Mouse (Mus musculus) heart, embryonic 16.5 days (tissue): Measurements from ENCODE around the gene Haus8. TPM values are rescaled to one million over a fixed set of nuclear protein-coding genes. Genes with fewer than 3 reads are reported as not detected.
"Not testable (repeated sequence)": the region's sequence is repeated elsewhere in the genome, so short reads cannot be mapped to it uniquely, and the experiment has no call there.

Experiments used
- ATAC-seq: fragments of 200-750 bp; cut with Nextera tagmentation; replicated peaks from 2 replicates; pipeline ENCODE4 v1.8.0; 2017; ENCODE audit warnings: moderate number of reproducible peaks; ENCODE audit not compliant: insufficient read depth, low FRiP score; ENCODE audit errors: extremely low read depth
- H3K27ac ChIP-seq: fragments of 300-500 bp; sonication (generic); 2 replicates; pipeline ENCODE4 v1.5.1; 2014; ENCODE audit warnings: mild to moderate bottlenecking, low read length, control low read depth, moderate library complexity
- H3K27me3 ChIP-seq: fragments of 300-500 bp; sonication (generic); 2 replicates; pipeline ENCODE4 v1.6.1; 2014; ENCODE audit warnings: low read length, mixed read lengths; ENCODE audit not compliant: control insufficient read depth, insufficient read depth
- H3K36me3 ChIP-seq: fragments of 300-500 bp; sonication (generic); 2 replicates; pipeline ENCODE4 v1.6.1; 2014; ENCODE audit not compliant: control insufficient read depth, insufficient read depth
- H3K4me1 ChIP-seq: fragments of 300-500 bp; sonication (generic); 2 replicates; pipeline ENCODE4 v1.6.1; 2014; ENCODE audit warnings: low read length, mixed read lengths; ENCODE audit not compliant: control insufficient read depth, insufficient read depth
- H3K4me2 ChIP-seq: fragments of 300-500 bp; sonication (generic); 2 replicates; pipeline ENCODE4 v1.6.1; 2014; ENCODE audit warnings: low read depth, mild to moderate bottlenecking, control low read depth, low read length
- H3K4me3 ChIP-seq: fragments of 300-500 bp; sonication (generic); 2 replicates; pipeline ENCODE4 v1.5.1; 2014; ENCODE audit warnings: mild to moderate bottlenecking, control low read depth, low read length
- H3K9ac ChIP-seq: fragments of 300-500 bp; sonication (generic); 2 replicates; pipeline ENCODE4 v1.6.1; 2014; ENCODE audit warnings: low read length, control low read depth
- H3K9me3 ChIP-seq: fragments of 300-500 bp; sonication (generic); replicated peaks from 2 replicates; pipeline ENCODE4 v1.6.1; 2016; ENCODE audit warnings: low read length; ENCODE audit not compliant: control insufficient read depth
- WGBS: fragments of 180-500 bp; shearing (Covaris S2); extraction: QIAGEN DNeasy Blood & Tissue Kit; methylation state at CpG from one replicate; pipeline ENCODE4 v1.1.7; 2014; 5-methylcytosine and 5-hydroxymethylcytosine counted together
- polyA plus RNA-seq: library from polyadenylated mRNA; unstranded; fragments of >200 nt; fragmentation: Nextera tagmentation; extraction: Ambion mirVana; gene quantifications from 2 replicates; pipeline ENCODE4 v1.2.1, GENCODE M21; 2015

The Haus8 gene
- polyA plus RNA-seq, 1 experiment from 2014 or later, result 130 TPM

GRCm38 (mm10) chr8:71242757-71243156 lies 30.0 kb downstream of the Haus8 start:
- 75% methylated on average over 2 of the region's 2 CpGs for WGBS
- no peak overlapping the region for H3K27ac ChIP-seq
- ATAC-seq, result no peak

GRCm38 (mm10) chr8:71224560-71224959 lies 48.2 kb downstream of the Haus8 start:
- H3K9ac ChIP-seq, result no peak overlapping the region
- H3K27ac ChIP-seq, result no peak overlapping the region
- no peaks in the 10 kb centered on the region for H3K9me3 ChIP-seq
- no peak overlapping the region for H3K4me3 ChIP-seq
- H3K4me1 ChIP-seq, result no peaks in the 10 kb centered on the region
- no peak overlapping the region for H3K4me2 ChIP-seq
- no peaks in the 10 kb centered on the region for H3K27me3 ChIP-seq
- H3K36me3 ChIP-seq, result no peaks in the 10 kb centered on the region
- WGBS, result 46% methylated on average over 2 of the region's 2 CpGs
- no peak for ATAC-seq

More at GRCm38 (mm10) chr8:71242757-71243156, 30.0 kb downstream of the Haus8 start:
- Histone ChIP-seq H3K4me2 (no peak overlapping the region), H3K27me3 (no peaks in the 10 kb centered on the region), H3K9me3 (no peaks in the 10 kb centered on the region), H3K4me1 (no peaks in the 10 kb centered on the region), H3K36me3 (no peaks in the 10 kb centered on the region), H3K4me3 (no peak overlapping the region), H3K9ac (no peak overlapping the region)

GRCm38 (mm10) chr8:71214266-71214665 lies 58.5 kb downstream of the Haus8 start:
- whole genome bisulfite sequencing, result 65% methylated on average over 4 of the region's 5 CpGs
- not testable (repeated sequence) for H3K4me2 ChIP-seq, H3K27ac ChIP-seq, ATAC-seq, H3K36me3 ChIP-seq, H3K9me3 ChIP-seq, H3K4me1 ChIP-seq, H3K9ac ChIP-seq, H3K27me3 ChIP-seq, H3K4me3 ChIP-seq

- H3K27ac ChIP-seq, H3K9me3 ChIP-seq, H3K36me3 ChIP-seq, ATAC-seq, H3K4me1 ChIP-seq, H3K27me3 ChIP-seq: not testable (repeated sequence)
- 4% methylated on average over 4 of the region's 11 CpGs for WGBS
- Histone ChIP-seq H3K4me2 (peak overlapping the region; percentile 53), H3K4me3 (peak overlapping the region; percentile 45), H3K9ac (peak overlapping the region; percentile 34; the same call in 1 of the 2 replicates)
Measured at GRCm38 (mm10) chr8:71205541-71205967, 67.2 kb downstream of the Haus8 start.

Other genes with a start within 250 kb of the Haus8 start
- gene Myo9b, start 220 bp downstream of the Haus8 start, polyA plus RNA-seq, result 12.6 and 16.6 TPM in 2 replicates
- 77.2 and 82.0 TPM in 2 replicates for gene Use1, start 93.9 kb upstream of the Haus8 start, polyA plus RNA-seq
- gene Ocel1, start 98.4 kb upstream of the Haus8 start, polyA plus RNA-seq, result 5.7 and 6.2 TPM in 2 replicates
- 38.1 and 43.0 TPM in 2 replicates for gene Nr2f6, start 109.0 kb upstream of the Haus8 start, polyA plus RNA-seq
- 20.6 and 24.4 TPM in 2 replicates for gene Ushbp1, start 122.9 kb upstream of the Haus8 start, polyA plus RNA-seq
- 86.4 and 88.8 TPM in 2 replicates for gene Babam1, start 123.9 kb upstream of the Haus8 start, polyA plus RNA-seq
- gene Ankle1, start 133.1 kb upstream of the Haus8 start, polyA plus RNA-seq, result 32.9 and 33.8 TPM in 2 replicates
- gene Abhd8, start 190.7 kb upstream of the Haus8 start, polyA plus RNA-seq, result 41.7 and 48.7 TPM in 2 replicates
- gene Mrpl34, start 192.0 kb upstream of the Haus8 start, polyA plus RNA-seq, result 175 and 192 TPM in 2 replicates
- gene Dda1, start 196.3 kb upstream of the Haus8 start, polyA plus RNA-seq, result 78.2 and 83.7 TPM in 2 replicates
- gene Ano8, start 213.0 kb upstream of the Haus8 start, polyA plus RNA-seq, result 0.37 and 0.76 TPM in 2 replicates
- gene Gtpbp3, start 215.2 kb upstream of the Haus8 start, polyA plus RNA-seq, result 12.3 and 12.5 TPM in 2 replicates
- gene Plvap, start 238.8 kb upstream of the Haus8 start, polyA plus RNA-seq, result 86.4 and 106 TPM in 2 replicates